Mouse (Mus musculus) adrenal gland, postnatal 0 days (tissue): Measurements from ENCODE around the gene Tbc1d32. TPM values are rescaled to one million over a fixed set of nuclear protein-coding genes. Genes with fewer than 3 reads are reported as not detected.

Source experiments
- polyA plus RNA-seq: library from polyadenylated mRNA; unstranded; fragments of >200 nt; fragmentation: Nextera tagmentation; extraction: Ambion mirVana; gene quantifications from 2 replicates; pipeline ENCODE4 v1.2.1, GENCODE M21; 2015

Gene Tbc1d32
- 2.1 and 2.9 TPM in 2 replicates for polyA plus RNA-seq

DNA sequence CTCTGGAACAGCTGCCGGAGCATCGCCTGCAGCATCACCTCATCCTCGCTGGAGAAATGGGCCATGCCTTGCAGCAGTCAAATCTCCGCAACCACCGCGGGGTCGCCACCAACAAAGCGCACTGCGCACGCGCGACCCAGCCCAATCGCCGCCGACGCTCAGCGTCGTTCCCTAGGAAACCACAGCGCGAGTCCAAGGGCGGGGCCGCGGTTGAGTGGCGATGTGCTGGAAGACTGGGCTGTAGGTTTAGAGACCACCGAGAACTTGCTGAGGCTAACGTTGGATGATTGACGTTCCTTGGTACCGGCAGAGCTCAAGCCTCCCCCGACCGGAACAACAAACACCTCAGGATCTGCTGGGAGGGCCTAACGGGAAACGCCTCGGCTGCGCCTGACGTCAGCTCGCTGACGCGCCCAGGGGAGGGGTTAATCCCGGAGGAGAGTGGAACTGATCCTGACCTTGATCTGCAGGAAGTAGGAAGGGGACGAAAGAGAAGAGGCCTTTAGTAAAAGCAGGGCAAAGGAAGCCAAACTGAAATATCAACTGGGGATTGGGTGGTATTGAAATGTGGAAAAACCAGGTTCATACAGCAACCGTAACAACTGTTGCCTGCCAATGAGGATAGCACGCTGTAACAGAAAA lies at the start of gene Tbc1d32:
Gene Tbc1d32 (minus strand): TSS at position 122 of the 642 bp plus-strand sequence.

GRCm38 (mm10) chr10:56106333-56106995 lies 122.0 kb downstream of the Tbc1d32 start, which contains the start of gene Msl3l2:
Gene Msl3l2, plus strand, starts transcription at chr10:56106917.

Other genes with a start within 250 kb of the Tbc1d32 start
- gene Msl3l2, start 121.8 kb downstream of the Tbc1d32 start, polyA plus RNA-seq: 9.1 and 10.0 TPM in 2 replicates
- gene Gja1, start 148.6 kb upstream of the Tbc1d32 start, polyA plus RNA-seq: 77.0 and 169 TPM in 2 replicates